Comparison of ENCODE assay signal across 7 mouse cellular contexts in the genomic region with DNA sequence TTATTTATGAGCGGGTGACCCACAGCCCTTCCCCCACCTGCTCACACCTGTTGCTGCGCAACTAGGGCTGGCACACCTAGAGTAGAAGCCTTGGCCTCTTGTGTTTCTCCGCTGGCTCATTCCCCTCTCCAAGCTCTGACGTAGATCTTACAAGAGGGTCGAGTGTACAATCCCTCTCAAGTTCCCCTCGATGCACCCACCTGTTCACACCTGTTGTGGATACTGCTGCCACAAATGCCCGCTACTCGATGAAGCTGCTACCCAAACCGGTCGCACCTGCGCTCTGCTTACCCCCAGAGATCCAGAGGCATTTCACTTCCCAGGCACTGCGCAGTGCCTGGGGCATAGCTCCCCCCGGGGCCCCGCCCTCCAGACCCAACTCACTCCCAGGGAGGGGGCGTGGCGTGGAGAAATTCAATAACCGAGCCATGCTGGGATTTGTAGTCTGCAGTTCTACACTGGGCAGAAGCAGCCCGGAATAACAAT. TPM values are rescaled to one million over a fixed set of nuclear protein-coding genes. Genes with fewer than 3 reads are reported as not detected.
DNase-seq lines count a peak whose midpoint lies in the region; ATAC-seq and TF ChIP-seq lines count a peak whose summit lies in the region.

No protein-coding gene starts in this region.

- no peak for TF ChIP-seq CTCF in liver, postnatal 0 days (IDR thresholded peaks at IDR 0.05; ENCODE audit: low read depth)

- H3K9ac ChIP-seq in forebrain, embryonic 12.5 days = no peak overlapping the region
- no peak overlapping the region for H3K9ac ChIP-seq in liver, postnatal 0 days (replicated peaks)

- no peaks in the 10 kb centered on the region for H3K9me3 ChIP-seq in forebrain, embryonic 12.5 days
- H3K9me3 ChIP-seq in liver, postnatal 0 days (ENCODE audit: low read length) = no peaks in the 10 kb centered on the region

- no peak overlapping the region; the same call in 1 of the 2 replicates for H3K4me3 ChIP-seq in forebrain, embryonic 12.5 days (replicated peaks)
- H3K4me3 ChIP-seq in liver, postnatal 0 days (ENCODE audit: low read depth, low read length) = no peak overlapping the region

- peaks cover 32% of the 10 kb centered on the region for H3K4me1 ChIP-seq in forebrain, embryonic 12.5 days
- no peaks in the 10 kb centered on the region for H3K4me1 ChIP-seq in liver, postnatal 0 days (ENCODE audit: insufficient read depth)

- H3K27ac ChIP-seq in forebrain, embryonic 12.5 days = no peak overlapping the region
- no peak overlapping the region for H3K27ac ChIP-seq in liver, postnatal 0 days (ENCODE audit: low read depth)

- no peak for TF ChIP-seq EP300 in liver, postnatal 0 days (IDR thresholded peaks at IDR 0.05; ENCODE audit: low read depth)

- WGBS in forebrain, embryonic 12.5 days = 32% methylated on average over 18 of the region's 18 CpGs
- 39% methylated on average over 18 of the region's 18 CpGs for WGBS in liver, postnatal 0 days (ENCODE audit: insufficient replicate concordance)

- no peak for ATAC-seq in forebrain, embryonic 12.5 days (ENCODE audit: low FRiP score)
- ATAC-seq in liver, postnatal 0 days = peak; percentile 60; the same call in 1 of the 2 replicates
- no peak for ATAC-seq in CD4-positive, CD25-positive, alpha-beta regulatory T cell, adult 4 months

- H3K4me2 ChIP-seq in forebrain, embryonic 12.5 days = peak overlapping the region; percentile 33
- H3K4me2 ChIP-seq in liver, postnatal 0 days (ENCODE audit: low read depth, low read length) = peak overlapping the region; percentile 45

- H3K36me3 ChIP-seq in forebrain, embryonic 12.5 days (replicated peaks) = no peaks in the 10 kb centered on the region
- no peaks in the 10 kb centered on the region for H3K36me3 ChIP-seq in liver, postnatal 0 days (replicated peaks; ENCODE audit: insufficient read depth, low read length)

- H3K27me3 ChIP-seq in forebrain, embryonic 12.5 days = no peaks in the 10 kb centered on the region
- H3K27me3 ChIP-seq in liver, postnatal 0 days (ENCODE audit: insufficient read depth, low read length) = no peaks in the 10 kb centered on the region

- peak; percentile 23 for DNase-seq in urinary bladder, postnatal 25 days (ENCODE audit: low spot score)
- no peak for DNase-seq in urinary bladder, postnatal 4 days (ENCODE audit: low spot score in 2 of 2)
- DNase-seq in kidney, adult 11 months = peak; percentile 43
- peak; percentile 68 for DNase-seq in liver, postnatal 0 days
- DNase-seq in right cerebral cortex, postnatal 4 days = peak; percentile 35

RNA-seq across cellular contexts. Expression of gene Plekhb1, which starts 4.1 kb away (rescaled TPM):
- polyA plus RNA-seq in forebrain, embryonic 12.5 days (2016; fragmentation: Nextera tagmentation; extraction: Ambion mirVana) = 4.4 and 6.3 TPM in 2 replicates
- 0.60 and 0.72 TPM in 2 replicates for polyA plus RNA-seq in liver, postnatal 0 days (2015; fragmentation: Nextera tagmentation; extraction: Ambion mirVana)
- polyA plus RNA-seq in CD4-positive, CD25-positive, alpha-beta regulatory T cell, adult 4 months (2017; shearing (Covaris generic)) = under 1 TPM; 0.35 to 0.98 TPM

RNA-seq across cellular contexts. Expression of gene Fam168a, which starts 48.3 kb away (rescaled TPM):
- polyA plus RNA-seq in forebrain, embryonic 12.5 days (2016; fragmentation: Nextera tagmentation; extraction: Ambion mirVana) = 63.9 and 72.6 TPM in 2 replicates
- polyA plus RNA-seq in liver, postnatal 0 days (2015; fragmentation: Nextera tagmentation; extraction: Ambion mirVana) = 4.3 and 4.6 TPM in 2 replicates
- 10 to 100 TPM; 21.6 to 32.8 TPM for polyA plus RNA-seq in CD4-positive, CD25-positive, alpha-beta regulatory T cell, adult 4 months (2017; shearing (Covaris generic))

RNA-seq across cellular contexts. Expression of gene Mrpl48, which starts 50.0 kb away (rescaled TPM):
- 55.7 and 59.6 TPM in 2 replicates for polyA plus RNA-seq in forebrain, embryonic 12.5 days (2016; fragmentation: Nextera tagmentation; extraction: Ambion mirVana)
- 52.5 and 54.5 TPM in 2 replicates for polyA plus RNA-seq in liver, postnatal 0 days (2015; fragmentation: Nextera tagmentation; extraction: Ambion mirVana)
- polyA plus RNA-seq in CD4-positive, CD25-positive, alpha-beta regulatory T cell, adult 4 months (2017; shearing (Covaris generic)) = 10 to 100 TPM; 74.2 to 77.0 TPM

RNA-seq across cellular contexts. Expression of gene Rab6a, which starts 50.9 kb away (rescaled TPM):
- 146 and 157 TPM in 2 replicates for polyA plus RNA-seq in forebrain, embryonic 12.5 days (2016; fragmentation: Nextera tagmentation; extraction: Ambion mirVana)
- 44.8 and 51.0 TPM in 2 replicates for polyA plus RNA-seq in liver, postnatal 0 days (2015; fragmentation: Nextera tagmentation; extraction: Ambion mirVana)
- polyA plus RNA-seq in CD4-positive, CD25-positive, alpha-beta regulatory T cell, adult 4 months (2017; shearing (Covaris generic)) = 10 to 100 TPM in 1 of 2 experiments, 1 to 10 TPM in 1; 8.8 to 15.4 TPM

Comparison
In these comparisons a context has a peak if more than half of its experiments do, and no peak if none do; other contexts are left out.
1. DNase-seq: peak in urinary bladder, postnatal 25 days (single experiment), kidney, adult 11 months (single experiment), liver, postnatal 0 days (single experiment) and right cerebral cortex, postnatal 4 days (single experiment); none in urinary bladder, postnatal 4 days (0 of 2).